Mouse (Mus musculus) thymus, postnatal 0 days (tissue): ENCODE data around the gene Lrrn1. TPM values are rescaled to one million over a fixed set of nuclear protein-coding genes. Genes with fewer than 3 reads are reported as not detected.

Source experiments
- DNase-seq: peaks from one replicate; pipeline ENCODE4 v3.0.0-alpha.2; 2015; ENCODE audit warnings: low spot score
- polyA plus RNA-seq: library from polyadenylated mRNA; unstranded; fragments of >200 nt; fragmentation: Nextera tagmentation; extraction: Ambion mirVana; gene quantifications from 2 replicates; pipeline ENCODE4 v1.2.1, GENCODE M21; 2015

Gene Lrrn1
- polyA plus RNA-seq, result 0.35 and 0.41 TPM in 2 replicates

- no peak for DNase-seq
Observed at GRCm38 (mm10) chr6:107528877-107529864, at the start of gene Lrrn1. Gene Lrrn1 (plus strand): TSS chr6:107529768.

- DNase-seq, result no peak
Observed at GRCm38 (mm10) chr6:107494491-107494890, 35.1 kb upstream of the Lrrn1 start.

GRCm38 (mm10) chr6:107495830-107496229 lies 33.7 kb upstream of the Lrrn1 start:
- DNase-seq, result no peak

- no peak for DNase-seq
Observed at GRCm38 (mm10) chr6:107513716-107514115, 15.9 kb upstream of the Lrrn1 start.

- DNase-seq, result no peak
Observed at GRCm38 (mm10) chr6:107523953-107524352, 5.6 kb upstream of the Lrrn1 start.

GRCm38 (mm10) chr6:107529911-107530431 lies 403 bp downstream of the Lrrn1 start:
- no peak for DNase-seq

- DNase-seq, result no peak
Observed at GRCm38 (mm10) chr6:107530621-107531285, 1.2 kb downstream of the Lrrn1 start.

GRCm38 (mm10) chr6:107531526-107532080 lies 2.0 kb downstream of the Lrrn1 start:
- DNase-seq, result no peak

GRCm38 (mm10) chr6:107534533-107534932 lies 5.0 kb downstream of the Lrrn1 start:
- DNase-seq, result no peak

GRCm38 (mm10) chr6:107536631-107537030 lies 7.1 kb downstream of the Lrrn1 start:
- DNase-seq, result no peak

GRCm38 (mm10) chr6:107541222-107541621 lies 11.7 kb downstream of the Lrrn1 start:
- DNase-seq, result no peak

- DNase-seq, result no peak
Observed at GRCm38 (mm10) chr6:107541918-107542317, 12.3 kb downstream of the Lrrn1 start.

- DNase-seq, result no peak
Observed at GRCm38 (mm10) chr6:107546272-107546671, 16.7 kb downstream of the Lrrn1 start.

- DNase-seq, result no peak
Observed at GRCm38 (mm10) chr6:107552511-107552910, 22.9 kb downstream of the Lrrn1 start.

- no peak for DNase-seq
Observed at GRCm38 (mm10) chr6:107555364-107555763, 25.8 kb downstream of the Lrrn1 start.

- DNase-seq, result no peak
Observed at GRCm38 (mm10) chr6:107556996-107557395, 27.4 kb downstream of the Lrrn1 start.

GRCm38 (mm10) chr6:107557806-107558205 lies 28.2 kb downstream of the Lrrn1 start:
- DNase-seq, result no peak

GRCm38 (mm10) chr6:107562255-107562654 lies 32.7 kb downstream of the Lrrn1 start:
- no peak for DNase-seq

GRCm38 (mm10) chr6:107566944-107567634 lies 37.5 kb downstream of the Lrrn1 start:
- no peak for DNase-seq

- DNase-seq, result no peak
Observed at GRCm38 (mm10) chr6:107574561-107574960, 45.0 kb downstream of the Lrrn1 start.

GRCm38 (mm10) chr6:107575405-107575804 lies 45.8 kb downstream of the Lrrn1 start:
- no peak for DNase-seq
